Mouse (Mus musculus): ENCODE results near the gene Msi2.

DNA sequence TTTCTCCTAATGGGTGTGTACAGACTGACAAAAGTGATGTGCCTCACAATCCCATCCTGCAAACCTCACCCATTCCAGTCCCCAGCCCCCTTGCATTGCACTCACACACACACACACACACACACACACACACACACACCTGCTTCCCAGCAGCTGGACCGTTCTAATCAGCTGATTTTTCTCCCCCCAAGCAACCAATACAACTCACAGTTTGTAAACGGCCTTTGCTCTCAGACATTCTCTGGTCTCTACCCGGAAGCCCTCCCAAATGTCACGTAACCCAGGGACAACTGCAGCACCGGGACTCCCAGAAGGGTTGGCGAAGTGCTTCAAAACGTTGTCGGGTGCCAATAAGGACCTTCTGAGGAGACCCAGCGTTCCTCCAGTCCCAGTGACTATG is 57.9 kb downstream of the Msi2 start:
- no peak for TF ChIP-seq GATA1 (IDR thresholded peaks at IDR 0.05; ENCODE audit: borderline replicate concordance, low read length)
- no peak for TF ChIP-seq FLI1 (IDR thresholded peaks at IDR 0.05; ENCODE audit: low read length)
